Mouse (Mus musculus): ENCODE measurements around the gene Lsg1. TPM values are rescaled to one million over a fixed set of nuclear protein-coding genes. Genes with fewer than 3 reads are reported as not detected.

The Lsg1 gene
- total and polyA plus RNA-seq, 2 experiments from 2014 or later: 27.7 to 41.4 TPM

DNA sequence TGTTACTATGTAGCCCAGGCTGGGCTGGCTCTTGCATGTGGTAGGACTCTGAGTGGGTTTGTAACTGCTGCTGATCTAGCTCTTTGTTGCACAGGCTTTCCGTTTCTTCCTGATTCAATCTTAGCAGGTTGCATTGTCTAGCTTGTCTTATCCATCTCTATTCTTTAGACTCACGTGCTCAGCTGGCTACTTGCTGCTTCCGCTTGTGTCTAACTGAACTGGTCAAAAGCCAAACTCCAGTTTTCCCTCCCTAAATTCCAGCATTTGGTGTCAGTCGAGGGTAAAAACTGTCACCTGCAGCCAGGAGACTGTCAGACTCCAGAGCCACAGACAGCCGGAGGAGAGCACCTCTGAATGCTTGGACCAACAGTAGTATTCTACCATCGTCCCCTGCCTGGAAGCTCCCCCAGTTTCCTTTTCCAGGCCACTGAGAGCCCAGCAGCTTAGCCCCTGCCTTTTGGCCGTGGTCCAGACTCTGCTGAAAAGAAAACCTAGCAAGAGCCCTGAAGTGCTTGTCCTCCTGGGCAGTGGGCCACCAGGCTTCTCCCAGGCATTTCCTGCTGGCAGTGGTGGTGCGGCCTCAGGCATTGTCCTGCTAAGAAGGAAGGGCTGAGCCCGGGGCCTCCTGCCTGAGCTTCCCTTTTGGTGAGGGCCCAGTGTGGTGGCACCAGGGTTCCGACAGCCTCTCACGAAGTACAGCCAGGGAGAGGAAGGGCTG, 34.6 kb downstream of the Lsg1 start:
- TF ChIP-seq CTCF (IDR thresholded peaks at IDR 0.05; ENCODE audit: low read depth): no peak
- Histone ChIP-seq H3K4me3 (ENCODE audit: low read depth, low read length) (no peak overlapping the region), H3K9ac (no peak overlapping the region), H3K36me3 (ENCODE audit: insufficient read depth) (0 out of 2 replicates have a peak, but pooled peaks cover 2% of the 10 kb centered on the region), H3K9me3 (ENCODE audit: low read length) (peaks cover 14% of the 10 kb centered on the region; the same call in 1 of the 2 replicates), H3K27me3 (ENCODE audit: insufficient read depth, low read length) (no peaks in the 10 kb centered on the region), H3K4me2 (ENCODE audit: low read depth) (no peak overlapping the region), H3K4me1 (ENCODE audit: insufficient read depth) (peaks cover 14% of the 10 kb centered on the region), H3K27ac (ENCODE audit: low read depth, low read length) (peak overlapping the region; percentile 52)
- WGBS: 18% methylated on average over 11 of the region's 11 CpGs
- DNase-seq (peak; percentile 83), ATAC-seq (peak; percentile 32)

DNA sequence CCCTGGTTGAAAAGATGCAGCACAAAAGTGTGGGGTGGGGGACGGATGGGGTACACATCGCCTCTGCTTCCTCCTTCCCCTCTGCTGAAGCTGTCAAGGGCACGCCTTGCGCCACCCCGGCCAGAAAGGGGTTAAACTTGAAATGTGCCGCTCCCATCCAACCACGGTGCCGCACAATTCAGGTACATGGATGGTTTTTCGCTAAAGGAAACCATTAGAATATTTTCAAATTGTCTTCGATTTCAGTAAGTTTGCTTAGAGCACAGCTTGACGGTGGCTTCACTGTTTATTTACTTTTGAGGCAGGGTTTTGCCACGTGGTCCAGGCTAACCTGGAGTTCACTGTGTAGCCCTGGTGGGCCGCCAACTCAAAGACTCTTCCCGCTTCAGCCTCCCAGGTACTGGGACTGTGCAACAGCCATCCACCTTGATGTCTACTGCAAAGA, 36.6 kb downstream of the Lsg1 start, which contains the start of gene Tmem44:
Gene Tmem44 (minus strand): TSS at position 95 of the 445 bp plus-strand sequence.
- Histone ChIP-seq H3K4me2 (ENCODE audit: low read depth) (peak within 1 kb of the TSS; percentile 70), H3K27me3 (ENCODE audit: insufficient read depth, low read length) (no peaks in the 10 kb centered on the region), H3K4me3 (ENCODE audit: low read depth, low read length) (peak within 1 kb of the TSS; percentile 83), H3K27ac (ENCODE audit: low read depth, low read length) (peak within 1 kb of the TSS; percentile 91), H3K36me3 (ENCODE audit: insufficient read depth) (peaks cover 13% of the 10 kb centered on the region), H3K9ac (peak within 1 kb of the TSS; percentile 99), H3K4me1 (ENCODE audit: insufficient read depth) (peaks cover 14% of the 10 kb centered on the region), H3K9me3 (ENCODE audit: low read length) (peaks cover 11% of the 10 kb centered on the region; the same call in 1 of the 2 replicates)
- 6% methylated on average over 14 of the region's 14 CpGs for WGBS
- DNase-seq (no peak), ATAC-seq (peak; percentile 75)
- TF ChIP-seq CTCF (IDR thresholded peaks at IDR 0.05; ENCODE audit: low read depth): no peak

DNA sequence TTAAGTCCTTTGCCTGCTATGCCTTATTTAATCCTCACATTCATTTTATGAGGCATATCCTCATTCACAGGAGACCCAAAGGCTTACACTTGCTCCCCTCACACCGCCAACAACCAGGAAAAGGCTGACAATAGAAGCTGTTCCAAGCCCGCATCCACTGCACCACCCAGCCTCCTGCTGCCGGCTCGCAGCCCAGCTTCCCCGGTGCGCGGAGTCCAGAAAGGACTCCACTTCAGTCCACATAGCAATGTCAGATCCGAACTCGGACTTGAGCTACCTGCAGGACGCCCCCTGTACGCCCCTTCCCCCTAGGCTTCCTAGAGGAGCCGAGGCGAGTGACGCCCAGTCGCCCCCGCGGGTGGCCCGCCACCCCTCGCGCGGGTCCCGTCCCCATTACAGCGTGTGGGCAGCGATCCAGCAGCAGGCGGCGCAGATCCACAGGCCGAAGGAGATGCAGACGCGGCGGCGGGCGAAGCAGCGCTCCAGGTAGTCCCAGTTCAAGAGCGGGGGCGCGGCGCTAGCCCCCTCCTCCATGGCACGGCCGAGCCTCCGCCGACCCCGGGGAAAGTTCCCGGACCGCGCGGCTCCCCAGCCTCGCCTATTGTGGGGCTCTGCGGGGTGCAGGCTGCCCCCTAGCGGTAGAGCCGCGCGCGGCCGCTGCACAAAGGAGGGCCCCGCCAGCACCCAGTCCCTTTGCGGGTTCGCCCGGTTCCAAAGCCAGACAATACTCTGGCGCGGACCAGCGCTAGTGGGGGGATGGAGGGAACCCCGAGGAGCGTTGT, 37.2 kb downstream of the Lsg1 start:
- H3K27ac ChIP-seq (ENCODE audit: low read depth, low read length): peak overlapping the region; percentile 91
- peaks cover 18% of the 10 kb centered on the region for H3K36me3 ChIP-seq (ENCODE audit: insufficient read depth)
- peak; percentile 95 for ATAC-seq
- H3K4me3 ChIP-seq (ENCODE audit: low read depth, low read length): peak overlapping the region; percentile 83
- H3K9ac ChIP-seq: peak overlapping the region; percentile 99
- DNase-seq: peak; percentile 92
- peaks cover 14% of the 10 kb centered on the region for H3K4me1 ChIP-seq (ENCODE audit: insufficient read depth)
- peak; percentile 97 for TF ChIP-seq CTCF (IDR thresholded peaks at IDR 0.05; ENCODE audit: low read depth)
- under 1% methylated on average over 63 of the region's 63 CpGs for WGBS
- H3K9me3 ChIP-seq (ENCODE audit: low read length): peaks cover 5% of the 10 kb centered on the region; the same call in 1 of the 2 replicates
- H3K4me2 ChIP-seq (ENCODE audit: low read depth): peak overlapping the region; percentile 70
- H3K27me3 ChIP-seq (ENCODE audit: insufficient read depth, low read length): no peaks in the 10 kb centered on the region

DNA sequence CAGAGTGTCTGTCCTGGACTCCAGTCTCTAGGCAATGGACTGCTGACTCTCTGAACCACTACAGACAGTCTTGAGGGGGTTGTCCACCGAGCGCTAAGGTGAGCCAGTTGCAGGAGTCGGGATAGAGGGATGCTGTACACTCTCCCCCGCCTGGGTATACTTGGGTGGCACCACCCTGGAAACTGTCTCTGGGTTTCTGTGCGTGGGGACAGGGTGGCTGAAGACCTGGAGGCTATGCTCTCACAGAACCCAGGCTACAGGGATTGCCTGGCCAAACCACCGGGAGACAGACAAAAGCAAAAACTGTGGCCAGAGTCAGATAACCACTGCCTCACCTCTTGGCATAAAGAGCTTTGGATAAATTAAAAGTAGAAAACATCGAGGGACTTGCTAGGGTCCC, 37.9 kb downstream of the Lsg1 start:
- Histone ChIP-seq H3K4me3 (ENCODE audit: low read depth, low read length) (peak overlapping the region; percentile 83), H3K27ac (ENCODE audit: low read depth, low read length) (peak overlapping the region; percentile 91; the same call in 1 of the 2 replicates), H3K4me2 (ENCODE audit: low read depth) (peak overlapping the region; percentile 70), H3K4me1 (ENCODE audit: insufficient read depth) (peaks cover 14% of the 10 kb centered on the region), H3K9ac (peak overlapping the region; percentile 99), H3K9me3 (ENCODE audit: low read length) (no peaks in the 10 kb centered on the region), H3K27me3 (ENCODE audit: insufficient read depth, low read length) (no peaks in the 10 kb centered on the region), H3K36me3 (ENCODE audit: insufficient read depth) (peaks cover 24% of the 10 kb centered on the region)
- 81% methylated on average over 7 of the region's 7 CpGs for WGBS
- DNase-seq: no peak
- no peak for TF ChIP-seq CTCF (IDR thresholded peaks at IDR 0.05; ENCODE audit: low read depth)
- ATAC-seq: no peak

DNA sequence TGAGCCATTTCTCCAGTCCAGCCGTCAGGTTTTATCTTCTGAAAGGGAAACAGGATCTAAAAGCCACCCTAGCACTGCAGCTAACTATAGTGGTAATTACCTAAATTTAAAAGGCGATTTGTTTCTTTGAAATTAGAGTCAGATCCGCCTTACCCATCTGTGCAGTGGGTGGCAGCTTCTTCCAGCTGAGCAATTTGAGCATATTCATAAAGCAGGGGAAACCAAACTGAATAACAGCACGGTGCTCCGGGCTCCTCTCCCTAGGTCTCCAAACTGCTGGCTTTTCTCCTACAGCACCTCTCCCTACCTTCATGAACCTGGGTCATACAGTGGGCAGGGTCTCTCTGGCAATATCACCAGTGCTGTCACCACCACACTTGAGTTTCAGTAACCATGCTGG, 39.1 kb downstream of the Lsg1 start:
- Histone ChIP-seq H3K36me3 (ENCODE audit: insufficient read depth) (peaks cover 29% of the 10 kb centered on the region), H3K27me3 (ENCODE audit: insufficient read depth, low read length) (no peaks in the 10 kb centered on the region), H3K4me1 (ENCODE audit: insufficient read depth) (peaks cover 14% of the 10 kb centered on the region), H3K9ac (peak overlapping the region; percentile 99), H3K27ac (ENCODE audit: low read depth, low read length) (no peak overlapping the region), H3K4me2 (ENCODE audit: low read depth) (peak overlapping the region; percentile 70), H3K4me3 (ENCODE audit: low read depth, low read length) (peak overlapping the region; percentile 83), H3K9me3 (ENCODE audit: low read length) (no peaks in the 10 kb centered on the region)
- ATAC-seq (no peak), DNase-seq (no peak)
- TF ChIP-seq CTCF (IDR thresholded peaks at IDR 0.05; ENCODE audit: low read depth): no peak
- WGBS: 67% methylated on average over 5 of the region's 5 CpGs

DNA sequence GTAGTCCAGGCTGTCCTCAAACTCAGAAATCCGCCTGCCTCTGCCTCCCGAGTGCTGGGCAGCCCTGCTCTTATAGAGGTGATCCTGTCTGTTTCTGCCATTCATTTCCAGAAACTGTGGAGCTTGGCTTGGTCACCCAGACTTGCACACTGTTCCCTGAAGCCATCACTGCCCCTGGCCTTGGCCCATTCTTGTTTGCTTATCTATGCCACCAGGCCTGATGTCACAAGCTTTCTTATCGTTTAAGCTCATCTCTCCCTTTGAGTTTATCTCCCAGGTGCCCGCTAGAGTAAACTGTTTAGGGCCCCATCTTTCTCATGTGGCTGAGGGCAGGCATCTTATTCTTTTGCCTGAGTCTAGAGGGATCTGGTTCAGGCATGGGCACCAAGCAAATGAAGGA, 42.7 kb downstream of the Lsg1 start:
- no peak overlapping the region for H3K4me3 ChIP-seq (ENCODE audit: low read depth, low read length)
- H3K9me3 ChIP-seq (ENCODE audit: low read length): no peaks in the 10 kb centered on the region
- no peak for DNase-seq
- WGBS: 88% methylated on average over 4 of the region's 4 CpGs
- no peak overlapping the region for H3K27ac ChIP-seq (ENCODE audit: low read depth, low read length)
- no peak for ATAC-seq
- H3K27me3 ChIP-seq (ENCODE audit: insufficient read depth, low read length): no peaks in the 10 kb centered on the region
- H3K4me2 ChIP-seq (ENCODE audit: low read depth): no peak overlapping the region
- no peak for TF ChIP-seq CTCF (IDR thresholded peaks at IDR 0.05; ENCODE audit: low read depth)
- peaks cover 52% of the 10 kb centered on the region for H3K36me3 ChIP-seq (ENCODE audit: insufficient read depth)
- no peak overlapping the region for H3K9ac ChIP-seq
- peaks cover 14% of the 10 kb centered on the region for H3K4me1 ChIP-seq (ENCODE audit: insufficient read depth)

All from forebrain, postnatal 0 days (tissue).